Mouse (Mus musculus): ENCODE results near the gene Igfn1. TPM values are rescaled to one million over a fixed set of nuclear protein-coding genes. Genes with fewer than 3 reads are reported as not detected.

Igfn1 gene
- polyA plus RNA-seq (2017; shearing (Covaris generic)): not detected

DNA sequence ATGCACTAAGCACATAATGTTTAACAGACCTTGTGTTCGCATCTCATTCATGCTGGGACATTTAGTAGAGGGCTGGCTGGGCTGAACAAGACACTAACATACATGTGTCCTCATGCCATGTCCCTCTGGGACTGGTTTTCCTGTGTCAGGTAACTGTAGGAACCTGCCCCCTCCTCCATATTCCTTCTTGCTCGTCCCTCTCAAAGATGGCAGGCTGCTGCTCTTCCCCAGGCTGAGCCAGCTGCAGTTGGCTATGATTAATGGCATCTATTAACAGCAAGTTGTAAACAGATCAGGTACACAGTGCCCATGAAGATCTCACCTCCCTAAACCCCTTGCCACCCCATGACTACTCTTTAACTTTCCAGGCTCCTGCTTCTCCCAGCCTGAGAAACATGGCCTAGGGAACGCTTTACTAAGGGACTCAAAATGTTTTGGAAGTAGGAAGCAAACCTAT, at the start of gene Igfn1:
Igfn1 (minus strand) TSS at position 51 of the 457 bp plus-strand sequence.

DNA sequence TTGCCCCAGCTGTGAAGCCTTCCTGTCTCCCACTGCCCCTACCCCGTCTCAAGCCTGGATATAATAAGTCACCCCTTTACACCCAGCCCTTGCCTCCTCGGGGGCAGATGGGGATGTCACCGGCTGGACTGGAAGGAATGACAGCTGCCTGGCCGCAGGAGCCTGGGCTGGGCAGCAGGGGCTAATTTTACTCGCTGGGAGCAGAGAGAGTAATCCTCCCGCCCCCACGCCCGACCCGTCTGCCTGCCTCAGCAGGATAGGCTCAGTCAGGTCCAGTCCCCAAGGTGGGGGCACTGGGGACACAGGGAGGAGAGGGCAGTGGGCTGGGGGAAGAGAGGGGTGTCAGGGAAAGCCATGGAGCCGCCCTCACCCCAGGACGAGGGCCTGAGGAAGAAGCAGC, 46.4 kb upstream of the Igfn1 start, which contains the start of gene Cacna1s:
Cacna1s (plus strand) TSS at position 204 of the 400 bp plus-strand sequence.

DNA sequence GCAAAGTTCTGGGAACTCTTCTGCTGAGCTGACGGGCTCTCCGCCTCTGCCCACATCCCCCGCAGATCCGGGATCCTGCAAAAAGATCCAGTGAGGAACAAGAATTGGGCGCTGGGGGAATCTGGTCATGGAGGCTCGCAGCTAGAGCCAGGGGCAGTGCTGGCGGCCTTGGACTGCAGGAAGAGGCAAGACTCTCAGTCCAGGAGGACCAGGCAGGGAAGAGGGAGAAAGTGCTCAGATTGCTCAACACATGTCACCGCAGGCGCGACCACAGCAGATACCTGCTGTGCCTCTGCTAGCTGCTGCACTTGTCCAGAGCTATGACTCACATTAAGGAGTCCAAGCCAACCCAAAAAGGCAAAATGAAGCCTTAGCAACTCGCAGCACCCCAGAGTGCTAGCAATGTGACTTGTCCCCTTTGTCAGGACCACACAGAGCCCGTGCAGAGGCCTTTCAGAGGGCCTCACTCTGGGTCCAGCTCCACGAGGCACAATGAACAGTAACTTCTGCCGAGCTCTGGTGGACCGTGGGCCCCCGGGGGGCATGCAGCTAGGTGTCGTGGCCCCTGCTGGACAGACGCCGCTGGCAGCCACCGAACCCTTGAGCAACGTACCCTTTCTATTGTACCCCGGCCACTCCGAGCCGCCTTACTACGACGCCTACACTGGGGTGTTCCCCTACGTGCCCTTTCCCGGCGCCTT, 44.3 kb upstream of the Igfn1 start, which contains the start of gene Ascl5:
Ascl5 (plus strand) TSS at position 493 of the 701 bp plus-strand sequence.

DNA sequence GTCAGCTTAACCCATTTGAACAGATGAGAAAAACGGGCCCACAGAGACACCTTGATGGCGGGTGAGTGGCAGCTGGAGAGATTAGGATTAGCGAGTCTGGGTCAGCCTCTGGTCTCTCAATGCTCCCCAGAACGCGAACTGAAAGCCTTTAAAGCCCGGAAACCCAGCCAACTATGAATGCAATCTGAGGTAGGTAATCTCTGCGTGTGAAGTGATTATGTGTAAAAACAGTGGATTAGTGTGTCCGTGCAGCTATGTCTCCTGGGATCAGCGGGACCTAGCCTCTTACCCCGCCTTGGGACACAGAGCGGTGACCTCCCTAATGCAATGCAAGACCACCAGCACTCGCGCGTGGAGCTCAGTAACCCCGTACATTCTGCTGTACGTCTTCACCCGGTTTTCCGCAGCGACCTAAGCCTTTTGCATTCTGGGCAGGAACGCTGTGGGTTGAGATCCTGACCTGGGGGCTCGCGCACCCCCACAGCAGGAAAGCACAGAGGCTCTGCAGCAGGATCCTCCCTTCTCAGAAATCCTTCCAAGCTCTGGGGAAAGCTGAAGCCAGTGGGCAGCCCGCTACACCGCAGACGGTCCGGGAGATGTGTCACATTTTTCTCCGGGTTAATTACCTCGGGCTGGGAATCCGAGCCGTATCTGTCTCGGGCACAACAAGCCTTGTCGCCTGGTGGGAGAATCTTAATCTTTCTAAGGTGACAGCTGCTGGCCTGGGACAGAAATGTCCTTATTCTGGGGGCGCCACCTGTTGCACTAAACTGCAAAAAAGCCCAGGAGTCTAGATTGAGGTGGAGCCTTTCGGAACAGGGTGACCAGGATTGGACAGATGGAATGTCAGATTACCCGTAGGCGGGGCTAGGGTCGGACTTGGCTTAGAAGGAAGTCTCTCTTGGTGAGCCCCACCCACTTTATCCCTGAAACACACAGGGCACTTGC, 1.3 kb upstream of the Igfn1 start, which contains the start of gene Tmem9:
Tmem9 (plus strand) TSS at position 940 of the 948 bp plus-strand sequence.

DNA sequence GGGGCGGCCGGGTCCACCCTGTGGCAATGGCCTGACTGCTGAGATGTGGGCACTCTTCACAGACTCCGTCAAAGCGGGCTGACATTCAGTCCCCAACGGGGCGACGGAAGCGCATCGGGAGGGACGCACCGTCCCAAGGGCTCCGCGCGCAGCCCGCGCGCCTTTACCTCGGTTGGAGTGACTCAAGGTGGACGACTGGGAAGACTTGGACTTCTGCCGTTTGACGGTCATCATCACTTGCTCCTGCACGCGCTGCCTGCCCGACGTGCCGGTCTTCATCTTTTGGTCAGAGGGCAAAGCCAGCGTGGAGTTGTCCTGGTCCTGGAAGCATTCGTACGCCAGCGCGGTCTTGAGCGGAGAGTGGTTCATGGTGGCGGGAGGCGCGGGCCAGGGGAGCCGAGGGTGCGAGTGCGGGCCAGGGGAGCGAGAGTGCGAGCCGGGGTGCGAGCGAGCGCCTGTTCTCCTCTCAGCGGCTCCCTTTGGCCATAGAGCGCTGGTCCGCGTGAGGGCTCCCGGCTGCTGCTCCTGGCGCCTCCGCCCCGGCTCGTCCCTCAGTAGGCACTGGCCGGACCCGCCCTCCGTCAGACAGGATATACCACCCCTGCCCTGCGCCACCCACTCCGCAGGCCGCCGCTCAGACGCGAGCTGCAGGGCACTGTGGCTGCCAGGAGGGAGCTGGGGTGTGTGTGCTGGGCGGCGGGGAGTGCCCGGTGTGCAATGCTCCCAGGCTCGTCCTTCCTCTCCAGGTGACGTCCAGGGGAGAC, 87.3 kb downstream of the Igfn1 start, which contains the start of gene Pkp1:
Pkp1 (minus strand) TSS at position 564 of the 764 bp plus-strand sequence.

Other genes with a start within 250 kb of the Igfn1 start
- gene Phlda3, start 240.2 kb downstream of the Igfn1 start, polyA plus RNA-seq (2017; shearing (Covaris generic)): 0.24 TPM
- not detected for gene Tnni1, start 226.9 kb downstream of the Igfn1 start, polyA plus RNA-seq (2017; shearing (Covaris generic))
- 0.86 TPM for gene Lad1, start 187.7 kb downstream of the Igfn1 start, polyA plus RNA-seq (2017; shearing (Covaris generic))
- not detected for gene Tnnt2, start 170.0 kb downstream of the Igfn1 start, polyA plus RNA-seq (2017; shearing (Covaris generic))
- not detected for gene Pkp1, start 87.1 kb downstream of the Igfn1 start, polyA plus RNA-seq (2017; shearing (Covaris generic))
- 27.7 TPM for gene Tmem9, start 1.8 kb upstream of the Igfn1 start, polyA plus RNA-seq (2017; shearing (Covaris generic))
- not detected for gene Ascl5, start 44.5 kb upstream of the Igfn1 start, polyA plus RNA-seq (2017; shearing (Covaris generic))
- gene Cacna1s, start 46.4 kb upstream of the Igfn1 start, polyA plus RNA-seq (2017; shearing (Covaris generic)): not detected
- 74.7 TPM for gene Kif21b, start 125.0 kb upstream of the Igfn1 start, polyA plus RNA-seq (2017; shearing (Covaris generic))
- gene Mroh3, start 206.5 kb upstream of the Igfn1 start, polyA plus RNA-seq (2017; shearing (Covaris generic)): not detected
- gene Inava, start 227.9 kb upstream of the Igfn1 start, polyA plus RNA-seq (2017; shearing (Covaris generic)): not detected

Measured in naive thymus-derived CD4-positive, alpha-beta T cell, adult 5 months (primary cell).